Mouse (Mus musculus): ENCODE data around the gene C1ql4.
"Not testable (repeated sequence)": the region's sequence is repeated elsewhere in the genome, so short reads cannot be mapped to it uniquely, and the experiment has no call there.

Gene C1ql4

GRCm38 (mm10) chr15:99097840-99098492, 10.3 kb upstream of the C1ql4 start:
- peak; percentile 50 for DNase-seq

- peak; percentile 66 for DNase-seq
Observed at GRCm38 (mm10) chr15:99096831-99097500, 9.3 kb upstream of the C1ql4 start.

- peak; percentile 39 for DNase-seq
Observed at GRCm38 (mm10) chr15:99096061-99096793, 8.6 kb upstream of the C1ql4 start.

GRCm38 (mm10) chr15:99095356-99095755, 7.7 kb upstream of the C1ql4 start:
- no peak for DNase-seq

- DNase-seq = peak; percentile 36
Observed at GRCm38 (mm10) chr15:99094631-99095270, 7.1 kb upstream of the C1ql4 start.

- DNase-seq = peak; percentile 46
Observed at GRCm38 (mm10) chr15:99093291-99094258, 6.0 kb upstream of the C1ql4 start.

GRCm38 (mm10) chr15:99092870-99093269, 5.3 kb upstream of the C1ql4 start, which contains the start of gene Dnajc22:
Gene Dnajc22 (plus strand): TSS chr15:99093170.
- no peak for DNase-seq

- DNase-seq = no peak
Observed at GRCm38 (mm10) chr15:99089069-99089468, 1.5 kb upstream of the C1ql4 start.

GRCm38 (mm10) chr15:99088292-99088691, 675 bp upstream of the C1ql4 start:
- peak; percentile 87 for DNase-seq

- no peak for DNase-seq
Observed at GRCm38 (mm10) chr15:99085997-99086396, 1.6 kb downstream of the C1ql4 start.

GRCm38 (mm10) chr15:99084618-99085017, 3.0 kb downstream of the C1ql4 start:
- no peak for DNase-seq

GRCm38 (mm10) chr15:99083867-99084557, 3.6 kb downstream of the C1ql4 start:
- DNase-seq = peak; percentile 55

GRCm38 (mm10) chr15:99083258-99083657, 4.4 kb downstream of the C1ql4 start:
- peak; percentile 74 for DNase-seq

- no peak for DNase-seq
Observed at GRCm38 (mm10) chr15:99082840-99083239, 4.8 kb downstream of the C1ql4 start.

- DNase-seq = no peak
Observed at GRCm38 (mm10) chr15:99082322-99082721, 5.3 kb downstream of the C1ql4 start.

- no peak for DNase-seq
Observed at GRCm38 (mm10) chr15:99079804-99080203, 7.8 kb downstream of the C1ql4 start.

- DNase-seq = no peak
Observed at GRCm38 (mm10) chr15:99078181-99078910, 9.3 kb downstream of the C1ql4 start.

GRCm38 (mm10) chr15:99076011-99076410, 11.6 kb downstream of the C1ql4 start:
- DNase-seq = not testable (repeated sequence)

GRCm38 (mm10) chr15:99074600-99075333, 12.8 kb downstream of the C1ql4 start:
- DNase-seq = peak; percentile 99
